Mouse (Mus musculus) G1E-ER4 (cell line): Measurements from ENCODE around the gene Mfn1. TPM values are rescaled to one million over a fixed set of nuclear protein-coding genes. Genes with fewer than 3 reads are reported as not detected.

Source experiments
- GATA1 ChIP-seq: IDR thresholded peaks from one replicate; pipeline ENCODE4 v1.8.0; 2012; ENCODE audit warnings: low read length, inconsistent platforms
- polyA plus RNA-seq: library from polyadenylated mRNA; stranded (reverse); fragments of >175 nt; gene quantifications from 2 replicates; pipeline ENCODE4 v1.2.3, GENCODE M21; 2012

Mfn1 gene
- polyA plus RNA-seq, 1 experiment, result 15.3 TPM

DNA sequence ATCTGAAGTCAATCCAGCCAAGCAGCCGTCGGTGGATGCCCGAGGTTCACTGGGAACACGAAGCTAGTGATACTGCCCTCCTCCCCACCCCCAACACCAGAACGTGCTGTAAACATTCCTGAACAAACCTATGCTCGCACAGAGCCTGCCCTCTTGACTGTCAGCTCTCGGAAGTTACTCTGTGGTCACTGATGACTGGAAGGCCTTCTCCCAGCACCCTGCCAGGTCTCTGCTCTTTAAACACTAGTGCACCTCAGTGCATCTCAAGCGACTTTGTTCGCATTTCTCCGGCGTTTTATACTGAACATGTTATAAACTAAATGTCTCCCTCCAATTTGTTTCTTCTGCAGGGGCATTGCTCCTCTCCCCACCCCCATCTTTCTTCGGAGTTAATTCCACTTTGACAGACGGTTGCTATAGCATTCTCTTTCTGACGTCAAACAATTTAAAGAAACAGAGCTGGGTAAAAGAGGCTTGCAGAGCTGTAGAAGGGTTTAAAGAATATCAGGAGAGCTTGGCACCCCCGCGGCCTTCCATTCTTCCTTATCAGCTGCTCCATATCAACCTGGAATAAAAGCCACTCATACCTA, 87.9 kb downstream of the Mfn1 start:
- TF ChIP-seq GATA1, result no peak

- TF ChIP-seq GATA1, result no peak
These were observed 92.4 kb downstream of the Mfn1 start for GRCm38 (mm10) chr3:32621658-32622057.

DNA sequence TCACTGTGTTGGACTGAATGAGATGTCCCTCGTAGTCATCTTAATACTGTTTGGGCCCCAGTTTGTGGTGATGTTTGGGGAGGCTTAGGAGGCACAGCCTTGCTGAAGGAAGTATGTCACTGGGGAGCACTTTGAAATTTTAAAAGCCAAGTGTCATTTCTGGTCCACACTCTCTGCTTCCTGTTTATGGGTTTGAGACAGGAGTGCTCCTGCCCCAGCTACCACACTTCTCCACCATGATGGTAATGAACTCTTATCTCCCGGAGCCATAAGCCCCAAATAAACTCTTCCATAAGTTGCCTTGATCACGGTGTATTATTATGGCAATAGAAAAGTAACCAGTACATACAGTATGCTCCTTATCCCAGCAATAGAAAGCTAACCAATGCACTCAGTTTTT, 92.8 kb downstream of the Mfn1 start:
- TF ChIP-seq GATA1, result no peak

DNA sequence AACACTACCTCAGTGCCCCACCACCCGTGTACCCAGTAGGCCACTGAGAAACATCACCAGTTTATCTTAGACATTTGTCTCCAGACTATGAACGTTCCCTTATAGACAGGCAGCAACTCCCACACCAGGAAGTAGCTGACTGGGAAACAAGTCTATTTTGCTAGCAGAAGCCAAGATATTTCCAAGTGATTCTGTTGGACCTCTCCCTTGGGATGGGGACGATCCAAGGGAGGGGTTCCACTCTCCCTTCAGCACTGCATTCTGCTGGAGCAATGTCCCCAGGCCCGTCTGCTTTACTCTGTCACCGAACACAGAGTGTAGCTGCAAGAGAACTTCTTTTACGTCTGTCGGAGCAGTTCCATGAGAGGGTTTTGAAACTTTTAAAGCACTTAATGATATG, 98.9 kb downstream of the Mfn1 start:
- no peak for TF ChIP-seq GATA1

Other genes starting within 250 kb of the Mfn1 start
- gene Zmat3, start 163.5 kb upstream of the Mfn1 start, polyA plus RNA-seq, result 5.3 and 5.6 TPM in 2 replicates
- 1.2 and 1.6 TPM in 2 replicates for gene Pik3ca, start 131.8 kb upstream of the Mfn1 start, polyA plus RNA-seq
- not detected in 2 replicates for gene Kcnmb3, start 37.2 kb upstream of the Mfn1 start, polyA plus RNA-seq
- gene Zfp639, start 19.2 kb upstream of the Mfn1 start, polyA plus RNA-seq, result 5.3 and 8.4 TPM in 2 replicates
- gene Gnb4, start 87.1 kb downstream of the Mfn1 start, polyA plus RNA-seq, result 6.2 and 10.3 TPM in 2 replicates
- 14.2 and 21.7 TPM in 2 replicates for gene Actl6a, start 176.8 kb downstream of the Mfn1 start, polyA plus RNA-seq
- 12.1 and 95.3 TPM in 2 replicates for gene Ndufb5, start 207.5 kb downstream of the Mfn1 start, polyA plus RNA-seq
- gene Mrpl47, start 208.1 kb downstream of the Mfn1 start, polyA plus RNA-seq, result 1.3 and 1.7 TPM in 2 replicates